Mouse (Mus musculus): ENCODE measurements at regions not wholly inside any gene's neighbourhood (a gene's known extent, or its start where the extent isn't known, plus 50 kb on each side); places are given as distances from the start of the nearest gene placed in this dataset.

GRCm38 (mm10) chr12:68683897-68684296, 475.1 kb downstream of the Rps29 start:
- DNase-seq (ENCODE audit: low spot score in 2 of 2): no peak

DNA sequence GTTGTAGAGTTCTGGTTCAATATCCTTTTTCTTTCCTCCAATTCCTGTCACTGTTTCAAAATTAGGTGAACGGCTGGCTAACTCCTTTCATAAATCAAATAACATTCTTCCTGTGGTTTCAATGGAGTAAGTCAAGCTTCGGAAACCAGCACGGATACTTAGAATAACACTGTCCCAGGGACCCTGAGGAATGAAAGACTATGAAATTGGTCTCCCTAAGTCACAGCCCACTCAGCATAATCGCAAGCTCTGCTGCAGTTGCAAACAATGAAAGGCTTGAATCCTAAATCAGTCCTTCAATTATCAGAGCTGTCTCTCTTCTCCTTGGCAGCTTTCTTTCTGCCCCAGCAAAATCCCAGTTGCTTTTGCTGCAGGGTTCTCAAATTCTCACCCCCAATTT, 475.8 kb downstream of the Rps29 start:
- no peak for DNase-seq (ENCODE audit: low spot score in 2 of 2)

GRCm38 (mm10) chr12:68680668-68681067, 478.3 kb downstream of the Rps29 start:
- DNase-seq (ENCODE audit: low spot score in 2 of 2): no peak

DNA sequence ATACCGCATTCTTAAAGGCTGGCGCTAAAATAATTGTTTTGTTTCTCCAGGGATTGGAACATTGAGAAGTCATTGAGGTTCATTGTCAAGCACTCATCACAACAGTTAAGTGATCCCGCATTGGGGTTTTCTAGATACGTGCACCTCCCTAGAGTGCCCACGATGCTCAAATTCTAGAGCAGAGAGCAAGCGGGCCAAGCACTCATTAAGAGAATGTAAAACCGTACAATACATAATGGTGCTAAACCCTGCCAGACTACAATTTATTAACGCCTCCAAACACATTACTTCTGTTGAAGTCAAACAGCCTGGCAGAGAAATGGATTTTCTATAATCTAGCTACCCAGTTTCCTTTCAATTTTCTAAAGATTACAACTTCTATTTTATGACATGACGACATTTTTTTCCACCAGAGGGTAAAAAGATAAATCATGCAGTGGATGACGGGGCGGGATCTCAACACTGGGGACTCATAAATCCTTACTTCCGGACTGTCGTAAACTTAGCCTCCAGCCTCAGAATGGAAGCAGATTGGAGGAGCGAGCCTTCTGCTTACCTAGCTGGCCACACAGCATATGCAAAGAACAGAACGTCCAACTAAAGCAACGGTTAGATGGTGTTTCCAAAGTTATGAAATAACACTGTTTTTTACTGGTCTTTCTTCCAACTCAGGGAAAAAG, 482.8 kb downstream of the Rps29 start:
- DNase-seq (ENCODE audit: low spot score in 2 of 2): no peak

DNA sequence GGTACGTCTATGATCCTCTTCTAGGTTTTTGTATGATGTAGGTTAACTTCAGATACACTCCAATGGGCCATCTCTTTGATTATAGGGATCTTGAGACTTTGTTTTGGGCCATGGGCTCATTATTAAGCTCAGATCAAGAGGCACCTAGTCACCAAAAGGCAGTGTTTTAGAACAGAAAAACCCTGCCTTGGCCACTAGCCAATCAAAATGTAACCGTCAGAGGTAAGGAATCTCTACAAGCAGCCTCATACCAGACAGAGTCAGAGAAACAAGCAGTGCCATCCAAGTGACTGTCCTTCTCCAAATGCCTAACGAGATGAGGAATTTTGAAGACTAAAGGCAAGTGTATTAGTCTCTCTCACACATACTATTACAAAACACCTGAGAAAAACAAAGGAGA, 487.0 kb downstream of the Rps29 start:
- DNase-seq (ENCODE audit: low spot score in 2 of 2): no peak

DNA sequence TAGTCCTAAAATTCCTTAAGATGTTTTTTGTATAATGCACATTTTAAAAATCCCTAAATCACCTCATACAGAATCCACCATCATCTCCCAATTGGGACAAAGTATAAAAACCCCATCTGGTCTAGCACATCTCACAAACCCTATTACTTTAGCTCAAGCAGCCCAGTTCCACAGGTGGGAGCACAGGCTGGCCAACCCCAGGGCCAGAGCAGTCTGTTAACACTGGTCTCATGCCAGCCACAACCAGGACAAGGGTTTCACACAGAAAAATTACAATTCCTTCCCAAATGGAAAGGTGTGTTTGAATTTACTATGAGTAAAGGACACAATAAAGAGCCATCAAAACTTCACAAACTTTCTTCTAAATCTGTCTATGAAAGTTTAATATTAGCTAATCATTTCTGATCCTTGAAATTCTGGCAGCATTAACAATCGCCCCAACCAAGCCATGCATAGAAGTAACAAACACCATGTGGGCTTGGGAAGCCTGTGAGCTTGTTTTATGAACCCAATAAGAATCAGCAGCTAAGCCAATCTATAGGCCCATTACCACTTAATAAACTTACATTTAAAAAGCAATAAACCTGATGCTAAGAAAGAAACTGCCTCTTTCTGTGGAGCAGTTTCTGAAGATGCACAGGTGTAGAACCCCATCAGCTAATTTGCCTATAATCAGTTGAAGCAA, 512.9 kb downstream of the Rps29 start:
- no peak for DNase-seq (ENCODE audit: low spot score in 2 of 2)

- DNase-seq (ENCODE audit: low spot score in 2 of 2): peak; percentile 2 to 5
Observed at GRCm38 (mm10) chr12:68643671-68644070, 515.3 kb downstream of the Rps29 start.

- DNase-seq (ENCODE audit: low spot score in 2 of 2): no peak
Observed at GRCm38 (mm10) chr12:68632441-68632840, 526.5 kb downstream of the Rps29 start.

- DNase-seq (ENCODE audit: low spot score in 2 of 2): peak in 1 of 2 experiments; percentile 31
Observed at GRCm38 (mm10) chr12:68618337-68618736, 540.6 kb downstream of the Rps29 start.

DNA sequence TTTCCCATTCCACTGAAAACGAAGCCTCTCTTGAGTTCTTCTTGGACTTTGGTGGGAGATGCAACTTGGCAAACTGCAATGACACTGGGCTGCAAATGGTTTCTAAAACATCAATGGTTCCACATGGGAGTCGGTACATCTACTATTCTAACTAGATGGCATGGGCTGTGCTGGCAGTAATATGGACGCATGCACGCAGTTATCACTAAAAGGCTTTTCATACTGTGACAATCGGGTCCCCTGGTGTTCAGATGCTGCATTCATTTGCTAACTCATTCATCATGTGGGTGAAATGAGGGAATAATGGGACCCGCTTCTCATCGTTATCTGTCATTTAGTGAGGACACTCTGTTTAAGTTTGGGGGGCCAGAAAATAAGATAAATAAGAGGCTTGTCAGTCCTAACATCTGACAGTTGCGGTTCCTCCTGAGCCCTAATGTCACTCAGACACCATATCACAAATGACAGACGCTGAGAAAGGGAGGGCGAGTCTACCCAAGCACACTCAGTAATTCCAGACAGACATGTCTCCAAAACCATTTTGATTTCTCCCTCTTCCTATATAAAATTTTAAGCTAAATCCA, 553.5 kb downstream of the Rps29 start:
- DNase-seq (ENCODE audit: low spot score in 2 of 2): no peak

GRCm38 (mm10) chr12:68604524-68605299, 554.3 kb downstream of the Rps29 start:
- no peak for DNase-seq (ENCODE audit: low spot score in 2 of 2)

DNA sequence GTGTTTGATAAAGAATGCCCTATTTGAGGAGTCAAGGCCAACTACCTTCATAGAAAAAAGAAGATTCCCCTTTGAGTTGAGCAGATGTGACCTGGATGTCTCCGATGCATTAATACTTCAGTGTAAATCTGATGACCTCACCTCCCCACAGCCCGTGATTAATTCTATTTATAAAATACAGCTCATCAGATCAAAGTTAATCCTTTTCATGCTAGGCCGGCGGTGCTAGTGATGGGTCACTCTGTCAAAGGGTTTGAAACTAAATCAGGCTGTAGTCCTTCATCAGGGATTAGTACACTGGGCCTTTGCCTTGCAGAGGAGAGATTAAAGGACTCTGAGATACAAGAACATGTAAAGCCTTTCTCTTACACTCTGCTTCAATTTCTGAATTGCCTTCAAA, 556.3 kb downstream of the Rps29 start:
- no peak for DNase-seq (ENCODE audit: low spot score in 2 of 2)

- no peak for DNase-seq (ENCODE audit: low spot score in 2 of 2)
Observed at GRCm38 (mm10) chr12:68601366-68601765, 557.6 kb downstream of the Rps29 start.

DNA sequence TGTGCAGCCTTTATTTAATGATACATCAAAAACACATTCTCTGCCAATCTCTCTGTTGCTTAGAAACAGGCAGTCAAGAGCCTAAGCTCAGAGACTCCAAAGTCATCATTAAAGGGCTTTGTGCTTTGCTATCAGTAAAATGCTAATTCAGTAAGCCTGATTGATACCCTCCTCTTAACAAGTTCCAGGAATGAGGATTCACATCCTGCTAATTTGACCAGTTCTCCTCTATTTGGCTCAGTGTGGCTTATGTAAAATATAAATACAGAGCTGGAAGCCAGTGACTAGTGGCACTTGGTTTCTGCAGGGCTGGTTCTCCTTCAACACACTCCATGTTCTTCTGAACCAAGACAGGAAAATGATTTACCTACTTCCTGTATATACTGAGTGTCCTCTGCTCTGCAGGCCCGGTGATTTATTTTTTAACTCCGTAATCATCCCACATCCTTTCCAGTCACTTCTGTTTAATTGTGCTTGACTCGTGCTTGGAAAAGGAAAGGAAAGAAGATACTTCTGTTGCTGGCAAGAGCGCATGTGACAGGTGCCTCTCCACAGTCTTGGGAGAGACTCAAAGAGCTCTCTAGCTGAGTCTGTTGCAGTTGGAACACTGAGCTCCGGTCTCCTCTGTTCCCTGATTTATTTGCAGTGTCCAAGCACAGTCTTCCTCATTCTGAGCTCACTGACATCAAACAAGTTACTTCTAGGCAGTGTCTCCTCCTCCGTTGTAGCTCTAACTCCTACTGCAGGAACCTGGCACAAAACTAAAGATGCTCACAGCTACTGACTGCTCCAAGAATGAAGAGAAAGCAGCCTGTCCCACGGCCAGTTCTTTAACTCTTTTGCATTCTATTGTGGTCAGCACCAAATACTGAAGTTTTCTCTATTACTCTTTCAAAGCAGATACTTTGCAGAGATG, 559.0 kb downstream of the Rps29 start:
- DNase-seq (ENCODE audit: low spot score in 2 of 2): peak in 1 of 2 experiments; percentile 11

GRCm38 (mm10) chr12:68599016-68599616, 559.9 kb downstream of the Rps29 start:
- DNase-seq (ENCODE audit: low spot score in 2 of 2): no peak

DNA sequence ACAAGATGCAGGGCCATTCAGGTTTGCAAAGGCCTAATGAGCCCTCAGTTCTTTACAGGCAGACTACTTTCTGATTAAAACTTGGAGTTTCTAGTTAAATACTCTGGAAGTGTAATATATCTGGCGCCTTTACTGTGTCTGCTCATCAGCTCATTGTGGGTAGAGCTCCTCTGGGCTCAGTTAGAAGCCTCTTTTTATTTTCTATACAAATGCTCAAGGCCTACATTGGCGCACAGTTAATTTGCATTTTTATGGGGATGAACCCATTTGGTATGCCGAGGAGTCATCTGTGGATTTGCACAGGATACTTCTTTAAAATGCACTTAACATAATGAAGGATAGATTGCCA, 573.5 kb downstream of the Rps29 start:
- DNase-seq (ENCODE audit: low spot score in 2 of 2): no peak

DNA sequence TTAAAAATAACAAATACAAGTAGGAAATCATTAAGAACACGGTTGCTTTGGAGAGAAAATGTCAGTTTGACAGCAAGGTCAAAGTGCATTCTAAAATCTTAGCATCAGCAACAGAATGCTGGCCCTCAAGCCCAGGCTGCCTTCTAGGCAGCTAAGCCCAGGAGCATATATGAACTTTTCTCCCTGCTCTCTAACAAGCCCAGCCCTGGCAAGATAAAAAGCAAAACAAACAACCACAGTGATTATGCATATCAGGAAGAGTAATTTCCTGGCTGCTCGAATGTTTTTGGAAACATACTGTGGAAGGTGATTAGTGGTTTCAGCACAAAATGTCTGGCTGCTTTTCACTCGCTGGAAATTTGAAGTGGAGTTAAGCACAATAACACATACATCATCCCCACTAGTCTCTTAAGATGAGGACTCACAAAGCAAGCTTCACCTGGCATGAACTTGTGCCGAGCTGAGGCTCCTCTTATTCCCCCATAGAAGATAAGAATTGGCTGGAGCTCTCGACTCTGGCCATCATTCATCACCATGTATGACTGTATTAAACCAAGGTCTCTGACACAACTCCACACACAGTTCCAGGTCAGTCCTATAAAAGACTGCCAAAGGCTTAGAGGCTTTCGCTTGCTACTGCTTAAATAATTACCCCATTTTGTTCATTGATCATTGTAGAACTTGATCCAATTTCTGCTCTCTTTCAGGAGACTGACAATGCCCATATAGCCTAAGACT, 574.0 kb downstream of the Rps29 start:
- no peak for DNase-seq (ENCODE audit: low spot score in 2 of 2)

DNA sequence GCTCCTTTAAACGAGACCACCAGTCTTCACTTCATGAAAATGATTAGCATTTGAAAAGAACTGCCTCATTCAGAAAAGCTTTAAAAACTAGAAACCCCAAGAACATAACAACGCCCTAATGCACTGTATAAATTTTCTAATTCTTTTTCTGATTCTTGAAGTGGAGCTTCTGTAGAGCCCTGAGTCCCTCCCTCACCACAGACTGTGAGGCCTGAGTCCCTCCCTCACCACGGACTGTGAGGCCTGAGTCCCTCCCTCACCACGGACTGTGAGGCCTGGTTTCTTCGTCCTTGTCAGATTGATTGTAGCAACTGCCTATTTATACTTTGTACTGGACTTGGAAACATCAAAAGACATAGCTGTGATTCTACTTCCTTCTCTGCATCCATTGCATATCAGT, 579.1 kb downstream of the Rps29 start:
- no peak for DNase-seq (ENCODE audit: low spot score in 2 of 2)

DNA sequence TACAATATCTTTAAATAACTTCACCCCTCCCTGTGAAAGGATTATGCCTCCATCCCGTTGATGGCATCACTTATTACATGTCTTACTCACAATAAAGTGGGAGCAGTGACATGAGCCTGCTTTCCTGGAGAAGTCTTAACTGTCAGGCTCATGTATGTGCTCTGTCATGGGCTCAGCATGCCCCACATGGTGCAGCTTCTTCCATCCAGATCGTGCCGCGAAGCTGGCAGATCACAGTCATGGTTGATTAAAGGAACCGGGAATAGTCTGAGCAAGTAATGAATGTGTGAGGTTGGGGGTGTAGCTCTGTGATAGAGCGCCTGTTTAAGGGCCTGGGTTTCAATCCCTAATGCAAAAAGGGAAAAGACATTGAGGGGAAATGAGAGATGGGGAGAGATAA, 581.5 kb downstream of the Rps29 start:
- DNase-seq (ENCODE audit: low spot score in 2 of 2): no peak

GRCm38 (mm10) chr12:68576855-68577254, 582.1 kb downstream of the Rps29 start:
- DNase-seq (ENCODE audit: low spot score in 2 of 2): no peak
